Comparison of ENCODE assay signal across 9 mouse cellular contexts in the genomic region with DNA sequence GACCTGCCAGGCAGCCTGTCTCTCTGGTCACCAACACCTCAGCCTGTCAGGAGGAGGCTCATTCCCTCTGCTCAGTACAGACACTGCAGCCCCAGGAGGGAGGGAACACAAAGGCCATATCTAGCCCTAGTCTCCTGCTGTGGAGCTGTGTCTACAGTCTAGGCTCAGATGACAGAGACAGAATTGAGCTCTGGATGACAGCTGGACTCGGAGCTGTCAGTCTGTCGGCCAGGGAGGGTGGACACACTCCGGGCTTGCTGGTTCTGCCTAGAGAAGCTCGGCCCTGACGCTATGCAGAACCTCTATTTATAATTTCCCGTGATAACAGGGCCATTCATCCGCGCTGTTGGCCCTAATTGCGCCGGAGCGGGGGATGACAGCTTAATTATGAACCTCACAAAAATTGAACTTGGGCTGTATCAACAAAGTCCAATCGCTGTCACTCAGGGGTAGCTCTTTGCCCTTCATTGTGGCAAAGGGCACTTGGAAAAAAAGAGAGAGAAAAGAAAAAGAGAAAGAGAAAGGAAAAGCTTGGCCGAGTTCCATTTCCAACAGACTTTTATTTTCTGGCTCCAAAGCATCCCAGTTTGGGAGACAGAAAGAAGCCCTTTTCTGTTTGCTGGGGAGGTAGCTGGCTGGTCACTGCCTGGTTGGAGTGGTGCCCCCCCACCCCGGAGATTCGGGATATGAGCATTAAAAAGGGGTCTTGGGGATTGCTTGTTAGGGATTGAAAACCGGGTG. TPM values are rescaled to one million over a fixed set of nuclear protein-coding genes. Genes with fewer than 3 reads are reported as not detected.
DNase-seq lines count a peak whose midpoint lies in the region; ATAC-seq and TF ChIP-seq lines count a peak whose summit lies in the region.
"Had no signal": no experiment of that assay in that cellular context is flagged by ENCODE, and none has a peak within 500 bp of the region (broad histone marks: within the 10 kb centered on the region; RNA-seq: fewer than 3 reads in every experiment).

No protein-coding gene starts in this region.

- H3K27me3 ChIP-seq in forebrain, embryonic 11.5 days (ENCODE audit: control insufficient read depth, insufficient read depth, low read length): no peaks in the 10 kb centered on the region
- H3K27me3 ChIP-seq in forebrain, embryonic 10.5 days (ENCODE audit: poor library complexity, severe bottlenecking): peaks cover 27% of the 10 kb centered on the region
- no peaks in the 10 kb centered on the region for H3K27me3 ChIP-seq in heart, postnatal 0 days (ENCODE audit: control insufficient read depth, insufficient read depth, low read length)

- H3K36me3 ChIP-seq in forebrain, embryonic 11.5 days (ENCODE audit: control insufficient read depth, insufficient read depth, low read length): no peaks in the 10 kb centered on the region
- H3K36me3 ChIP-seq in forebrain, embryonic 10.5 days (replicated peaks): no peaks in the 10 kb centered on the region
- H3K36me3 ChIP-seq in heart, postnatal 0 days (replicated peaks; ENCODE audit: control insufficient read depth, insufficient read depth, low read length): no peaks in the 10 kb centered on the region

- H3K27ac ChIP-seq in forebrain, embryonic 11.5 days (ENCODE audit: low read depth, low read length): no peak overlapping the region
- no peak overlapping the region for H3K27ac ChIP-seq in forebrain, embryonic 10.5 days
- H3K27ac ChIP-seq in heart, postnatal 0 days (ENCODE audit: low read depth): peak overlapping the region; percentile 86

- H3K4me3 ChIP-seq in forebrain, embryonic 11.5 days (ENCODE audit: low read depth, low read length): no peak overlapping the region
- H3K4me3 ChIP-seq in forebrain, embryonic 10.5 days: no peak overlapping the region
- peak overlapping the region; percentile 37 for H3K4me3 ChIP-seq in heart, postnatal 0 days (ENCODE audit: low read depth, low read length)

- H3K9ac ChIP-seq in forebrain, embryonic 11.5 days (ENCODE audit: low read length): no peak overlapping the region
- H3K9ac ChIP-seq in heart, postnatal 0 days (replicated peaks; ENCODE audit: low read depth, low read length): peak overlapping the region; percentile 18; the same call in 1 of the 2 replicates

- TF ChIP-seq POLR2A in brain, embryonic 14.5 days (IDR thresholded peaks at IDR 0.05; ENCODE audit: borderline replicate concordance, extremely low read depth, insufficient read depth, insufficient read length, poor library complexity, severe bottlenecking): no peak

- no peaks in the 10 kb centered on the region for H3K9me3 ChIP-seq in forebrain, embryonic 11.5 days (ENCODE audit: control insufficient read depth, low read length)
- H3K9me3 ChIP-seq in forebrain, embryonic 10.5 days: no peaks in the 10 kb centered on the region
- H3K9me3 ChIP-seq in heart, postnatal 0 days (replicated peaks; ENCODE audit: control insufficient read depth, low read length): no peaks in the 10 kb centered on the region

- no peak for ATAC-seq in forebrain, embryonic 11.5 days (replicated peaks; ENCODE audit: low FRiP score)
- peak; percentile 82 for ATAC-seq in heart, postnatal 0 days (ENCODE audit: insufficient read depth, low read depth)

- H3K4me2 ChIP-seq in forebrain, embryonic 11.5 days (ENCODE audit: low read depth, low read length, severe bottlenecking): no peak overlapping the region
- H3K4me2 ChIP-seq in heart, postnatal 0 days (ENCODE audit: low read depth, low read length): peak overlapping the region; percentile 54

- H3K4me1 ChIP-seq in forebrain, embryonic 11.5 days (replicated peaks; ENCODE audit: control insufficient read depth, insufficient read depth, low read length): peaks cover 8% of the 10 kb centered on the region; the same call in 1 of the 2 replicates
- H3K4me1 ChIP-seq in forebrain, embryonic 10.5 days: peaks cover 22% of the 10 kb centered on the region
- peaks cover 31% of the 10 kb centered on the region for H3K4me1 ChIP-seq in heart, postnatal 0 days (ENCODE audit: control insufficient read depth, insufficient read depth)

- TF ChIP-seq EP300 in heart, postnatal 0 days (IDR thresholded peaks at IDR 0.05; ENCODE audit: low read depth): no peak

- peak; percentile 34 for DNase-seq in forebrain, embryonic 11.5 days (ENCODE audit: low spot score)
- DNase-seq in forebrain, embryonic 10.5 days (ENCODE audit: extremely low spot score, low spot score): no peak
- peak; percentile 74 for DNase-seq in brain, embryonic 14.5 days (ENCODE audit: low read depth)
- DNase-seq in heart, postnatal 0 days (ENCODE audit: low spot score): peak; percentile 69
- DNase-seq in layer of hippocampus, postnatal 36 days: peak; percentile 26 to 29
- no peak for DNase-seq in adipocyte (ENCODE audit: low spot score)
- no peak for DNase-seq in urinary bladder, adult 2 months (ENCODE audit: low spot score)
- no peak for DNase-seq in urinary bladder, adult 18-20 months (ENCODE audit: low spot score in 2 of 2)

- no peak for TF ChIP-seq CTCF in brain, embryonic 14.5 days (IDR thresholded peaks at IDR 0.05; ENCODE audit: borderline replicate concordance, extremely low read depth, insufficient read depth, insufficient read length)
- no peak for TF ChIP-seq CTCF in heart, postnatal 0 days (IDR thresholded peaks at IDR 0.05; ENCODE audit: low read depth)

- 47% methylated on average over 16 of the region's 16 CpGs for WGBS in forebrain, embryonic 11.5 days
- 68% methylated on average over 16 of the region's 16 CpGs for WGBS in forebrain, embryonic 10.5 days
- WGBS in heart, postnatal 0 days: 11% methylated on average over 16 of the region's 16 CpGs

RNA-seq across cellular contexts. Expression of a gene that starts 24.1 kb away (rescaled TPM):
- polyA plus RNA-seq in forebrain, embryonic 11.5 days (2014; fragmentation: Nextera tagmentation; extraction: Ambion mirVana): 11.1 and 11.3 TPM in 2 replicates
- 11.7 and 12.5 TPM in 2 replicates for polyA plus RNA-seq in forebrain, embryonic 10.5 days (2016; fragmentation: Nextera tagmentation; extraction: Ambion mirVana)
- polyA plus RNA-seq in brain, embryonic 14.5 days (2012; rRNA removed): 9.9 and 15.7 TPM in 2 replicates
- total RNA-seq in heart, postnatal 0 days (2014; rRNA removed; ENCODE audit: low replicate concordance): 4.5 and 4.8 TPM in 2 replicates
- 0.93 and 1.5 TPM in 2 replicates for polyA plus RNA-seq in heart, postnatal 0 days (2015; fragmentation: Nextera tagmentation; extraction: Ambion mirVana)
- total RNA-seq in layer of hippocampus, postnatal 36 days (2021): 1 to 10 TPM; 3.2 to 4.0 TPM
- 1.7 and 1.8 TPM in 2 replicates for polyA plus RNA-seq in urinary bladder, adult 2 months (2012; rRNA removed)

RNA-seq across cellular contexts. Expression of a gene that starts 40.0 kb away (rescaled TPM):
- 4.5 and 4.9 TPM in 2 replicates for polyA plus RNA-seq in forebrain, embryonic 11.5 days (2014; fragmentation: Nextera tagmentation; extraction: Ambion mirVana)
- 2.8 and 2.9 TPM in 2 replicates for polyA plus RNA-seq in forebrain, embryonic 10.5 days (2016; fragmentation: Nextera tagmentation; extraction: Ambion mirVana)
- polyA plus RNA-seq in brain, embryonic 14.5 days (2012; rRNA removed): 50.0 and 66.4 TPM in 2 replicates
- 13.7 and 16.3 TPM in 2 replicates for total RNA-seq in heart, postnatal 0 days (2014; rRNA removed; ENCODE audit: low replicate concordance)
- polyA plus RNA-seq in heart, postnatal 0 days (2015; fragmentation: Nextera tagmentation; extraction: Ambion mirVana): 6.3 and 7.2 TPM in 2 replicates
- total RNA-seq in layer of hippocampus, postnatal 36 days (2021): 10 to 100 TPM; 28.8 to 30.0 TPM
- polyA plus RNA-seq in urinary bladder, adult 2 months (2012; rRNA removed): 51.2 and 65.3 TPM in 2 replicates

RNA-seq across cellular contexts. Expression of a gene that starts 46.6 kb away (rescaled TPM):
- 141 and 154 TPM in 2 replicates for polyA plus RNA-seq in forebrain, embryonic 11.5 days (2014; fragmentation: Nextera tagmentation; extraction: Ambion mirVana)
- polyA plus RNA-seq in forebrain, embryonic 10.5 days (2016; fragmentation: Nextera tagmentation; extraction: Ambion mirVana): 180 and 184 TPM in 2 replicates
- polyA plus RNA-seq in brain, embryonic 14.5 days (2012; rRNA removed): 88.9 and 145 TPM in 2 replicates
- total RNA-seq in heart, postnatal 0 days (2014; rRNA removed; ENCODE audit: low replicate concordance): 80.2 and 107 TPM in 2 replicates
- polyA plus RNA-seq in heart, postnatal 0 days (2015; fragmentation: Nextera tagmentation; extraction: Ambion mirVana): 180 and 193 TPM in 2 replicates
- 100 to 1,000 TPM in 1 of 2 experiments, 10 to 100 TPM in 1; 99.3 to 104 TPM for total RNA-seq in layer of hippocampus, postnatal 36 days (2021)
- polyA plus RNA-seq in urinary bladder, adult 2 months (2012; rRNA removed): 122 and 145 TPM in 2 replicates

RNA-seq across cellular contexts. Expression of a gene that starts 48.0 kb away (rescaled TPM):
- not detected in 2 replicates for polyA plus RNA-seq in forebrain, embryonic 11.5 days (2014; fragmentation: Nextera tagmentation; extraction: Ambion mirVana)
- not detected in 2 replicates for polyA plus RNA-seq in forebrain, embryonic 10.5 days (2016; fragmentation: Nextera tagmentation; extraction: Ambion mirVana)
- 0.04 TPM in 1 of 2 replicates, not detected in the other for polyA plus RNA-seq in brain, embryonic 14.5 days (2012; rRNA removed)
- 284 and 346 TPM in 2 replicates for total RNA-seq in heart, postnatal 0 days (2014; rRNA removed; ENCODE audit: low replicate concordance)
- polyA plus RNA-seq in heart, postnatal 0 days (2015; fragmentation: Nextera tagmentation; extraction: Ambion mirVana): 139 and 155 TPM in 2 replicates
- not detected for total RNA-seq in layer of hippocampus, postnatal 36 days (2021)
- not detected in 2 replicates for polyA plus RNA-seq in urinary bladder, adult 2 months (2012; rRNA removed)
- total RNA-seq: layer of hippocampus, postnatal 10 days had no signal

RNA-seq across cellular contexts. Expression of a gene that starts 48.2 kb away (rescaled TPM):
- 3.2 and 4.2 TPM in 2 replicates for polyA plus RNA-seq in forebrain, embryonic 11.5 days (2014; fragmentation: Nextera tagmentation; extraction: Ambion mirVana)
- polyA plus RNA-seq in forebrain, embryonic 10.5 days (2016; fragmentation: Nextera tagmentation; extraction: Ambion mirVana): 1.5 and 1.9 TPM in 2 replicates
- 120 and 136 TPM in 2 replicates for polyA plus RNA-seq in brain, embryonic 14.5 days (2012; rRNA removed)
- 4.3 and 6.6 TPM in 2 replicates for total RNA-seq in heart, postnatal 0 days (2014; rRNA removed; ENCODE audit: low replicate concordance)
- polyA plus RNA-seq in heart, postnatal 0 days (2015; fragmentation: Nextera tagmentation; extraction: Ambion mirVana): 0.41 and 0.45 TPM in 2 replicates
- total RNA-seq in layer of hippocampus, postnatal 36 days (2021): 100 to 1,000 TPM; 449 to 485 TPM
- 22.1 and 32.4 TPM in 2 replicates for polyA plus RNA-seq in urinary bladder, adult 2 months (2012; rRNA removed)

Comparison
In these comparisons a context has a peak if more than half of its experiments do, and no peak if none do; other contexts are left out.
1. DNase-seq: peak in forebrain, embryonic 11.5 days (single experiment), brain, embryonic 14.5 days (single experiment), heart, postnatal 0 days (single experiment) and layer of hippocampus, postnatal 36 days (2 of 2); none in forebrain, embryonic 10.5 days (single experiment), adipocyte (single experiment), urinary bladder, adult 2 months (single experiment) and urinary bladder, adult 18-20 months (0 of 2).